Mouse (Mus musculus): ENCODE data around the gene Alkbh7. TPM values are rescaled to one million over a fixed set of nuclear protein-coding genes. Genes with fewer than 3 reads are reported as not detected.

Alkbh7 gene
- polyA plus RNA-seq, 1 experiment, result 12.5 TPM

DNA sequence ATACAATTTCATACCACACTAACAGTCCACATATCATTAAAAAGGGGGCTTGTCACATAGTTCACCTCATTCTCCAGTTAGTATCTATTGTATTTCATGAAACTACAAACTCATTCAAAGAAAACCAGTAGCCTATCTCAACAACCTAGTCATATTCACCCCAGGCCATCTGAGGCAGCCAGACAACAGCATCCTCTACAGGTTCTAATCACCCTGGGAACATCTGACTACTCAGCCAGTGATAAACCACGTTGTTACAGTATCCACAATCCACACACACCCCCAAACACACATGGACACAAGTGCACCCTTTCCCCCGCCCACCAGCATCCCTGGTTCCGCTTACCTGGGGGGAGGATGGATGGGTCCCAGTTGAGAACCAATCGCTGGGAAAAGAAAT lies 30.3 kb downstream of the Alkbh7 start:
- H3K4me1 ChIP-seq (ENCODE audit: control insufficient read depth, insufficient read depth, low read length), result peaks cover 9% of the 10 kb centered on the region
- TF ChIP-seq CTCF (IDR thresholded peaks at IDR 0.05; ENCODE audit: low read depth, low read length) (no peak), POLR2A (IDR thresholded peaks at IDR 0.05; ENCODE audit: borderline replicate concordance, low read depth, low read length) (no peak)
- no peak overlapping the region for H3K4me3 ChIP-seq (ENCODE audit: insufficient read depth, low read length)
- H3K27ac ChIP-seq (ENCODE audit: insufficient read depth, low read depth, low read length), result no peak overlapping the region

DNA sequence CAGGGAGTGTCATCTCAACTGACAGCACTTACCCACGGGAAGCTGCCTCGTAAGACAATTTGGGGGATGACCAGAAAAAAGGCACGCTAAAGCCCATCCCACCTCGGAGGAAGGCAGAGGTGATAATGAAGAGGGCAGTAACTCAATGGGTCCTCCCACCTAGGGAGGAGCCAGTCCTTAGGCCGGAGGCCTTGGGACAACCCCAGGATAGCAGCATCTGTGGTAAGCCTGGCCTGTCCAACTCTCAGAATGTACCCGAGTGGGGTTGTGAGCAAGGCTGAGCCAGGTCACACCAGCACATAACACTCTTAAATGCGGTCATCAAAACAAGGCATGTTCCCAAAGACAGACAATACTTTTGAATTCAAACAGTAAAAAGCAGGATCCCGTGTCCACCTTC lies 32.6 kb downstream of the Alkbh7 start:
- peaks cover 14% of the 10 kb centered on the region for H3K4me1 ChIP-seq (ENCODE audit: control insufficient read depth, insufficient read depth, low read length)
- peak overlapping the region; percentile 86 for H3K4me3 ChIP-seq (ENCODE audit: insufficient read depth, low read length)

DNA sequence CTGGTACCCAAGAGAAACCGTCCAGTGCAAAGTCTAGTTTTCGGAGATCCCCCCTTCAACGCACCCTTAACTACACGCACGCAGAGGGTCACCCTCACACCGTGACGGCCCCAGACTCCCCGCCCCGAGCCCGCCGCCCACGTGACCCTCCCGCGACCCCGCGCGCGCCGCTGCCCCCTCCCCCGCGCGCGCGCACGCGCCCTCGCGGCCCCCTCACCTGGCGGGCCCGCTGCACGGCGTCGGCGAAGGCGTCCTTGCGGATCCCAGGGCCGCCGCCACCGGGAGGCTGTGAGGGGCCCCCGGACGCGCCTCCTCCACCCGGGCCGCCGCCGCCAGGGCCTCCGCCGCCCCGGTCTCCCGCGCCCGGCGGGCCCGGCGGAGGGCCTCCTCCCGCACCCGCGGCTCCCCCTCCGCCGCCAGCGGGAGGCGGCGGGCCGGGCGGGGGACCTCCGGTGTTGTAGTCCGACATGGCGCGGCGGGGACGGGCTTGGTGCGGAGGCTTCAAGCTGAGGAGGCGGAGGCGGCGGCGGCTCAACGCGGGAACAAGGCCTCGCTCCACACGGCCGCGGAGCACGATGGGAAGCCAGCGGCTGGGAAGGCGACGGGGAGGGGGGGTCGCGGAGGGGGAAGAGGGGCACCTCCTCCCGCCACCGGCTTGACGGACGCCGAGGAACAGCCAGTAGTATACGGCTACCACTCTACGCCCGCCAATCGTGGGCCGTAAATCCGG lies 34.0 kb downstream of the Alkbh7 start, which contains the start of gene Khsrp:
Gene Khsrp (minus strand): TSS at position 592 of the 730 bp plus-strand sequence.
- TF ChIP-seq POLR2A (IDR thresholded peaks at IDR 0.05; ENCODE audit: borderline replicate concordance, low read depth, low read length), result no peak
- no peak for TF ChIP-seq CTCF (IDR thresholded peaks at IDR 0.05; ENCODE audit: low read depth, low read length)
- Histone ChIP-seq H3K4me1 (ENCODE audit: control insufficient read depth, insufficient read depth, low read length) (peaks cover 14% of the 10 kb centered on the region), H3K4me3 (ENCODE audit: insufficient read depth, low read length) (peak within 1 kb of the TSS; percentile 86), H3K27ac (ENCODE audit: insufficient read depth, low read depth, low read length) (peak within 1 kb of the TSS; percentile 81)

More for the DNA sequence above, 32.6 kb downstream of the Alkbh7 start:
- TF ChIP-seq POLR2A (IDR thresholded peaks at IDR 0.05; ENCODE audit: borderline replicate concordance, low read depth, low read length) (no peak), CTCF (IDR thresholded peaks at IDR 0.05; ENCODE audit: low read depth, low read length) (no peak)
- H3K27ac ChIP-seq (ENCODE audit: insufficient read depth, low read depth, low read length), result no peak overlapping the region

DNA sequence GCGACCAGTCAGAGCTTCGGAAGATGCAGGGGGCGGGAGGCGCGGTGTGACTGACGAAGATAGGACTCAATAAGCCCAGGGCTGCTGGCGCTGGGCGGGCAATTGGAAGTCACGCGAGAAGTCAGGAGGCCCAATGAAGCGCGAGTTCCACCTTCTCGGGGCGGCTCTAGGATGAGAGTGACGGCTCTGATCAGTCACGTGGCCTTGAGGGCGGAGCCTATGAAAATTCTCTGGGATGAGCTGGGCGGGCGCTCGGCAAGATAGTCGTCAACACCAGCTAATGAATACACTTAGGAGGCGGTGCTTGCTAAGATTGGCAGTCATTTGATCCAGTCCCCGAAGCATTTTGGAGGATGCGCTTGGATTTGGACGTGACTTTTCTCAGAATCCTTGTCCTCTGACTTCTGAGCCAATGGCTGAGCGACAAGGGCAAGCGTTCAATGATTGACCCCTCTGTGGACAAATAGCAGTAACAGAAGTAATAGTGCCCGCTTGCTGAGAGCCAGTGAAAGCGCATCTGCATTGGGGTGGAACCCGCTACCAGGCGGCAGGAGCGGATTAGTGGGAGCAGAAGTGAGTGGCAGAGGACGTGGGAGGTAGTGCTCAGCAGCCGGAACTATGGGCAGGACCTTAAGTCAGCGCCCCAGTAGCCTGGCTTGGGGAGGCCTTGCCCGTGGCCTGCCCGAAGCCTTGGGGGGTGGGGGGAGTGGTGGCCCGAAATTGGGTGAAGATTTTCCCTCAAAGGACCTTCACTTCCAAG lies 34.7 kb downstream of the Alkbh7 start:
- H3K4me3 ChIP-seq (ENCODE audit: insufficient read depth, low read length), result peak overlapping the region; percentile 61
- peak overlapping the region; percentile 78 for H3K27ac ChIP-seq (ENCODE audit: insufficient read depth, low read depth, low read length)
- TF ChIP-seq POLR2A (IDR thresholded peaks at IDR 0.05; ENCODE audit: borderline replicate concordance, low read depth, low read length) (no peak), CTCF (IDR thresholded peaks at IDR 0.05; ENCODE audit: low read depth, low read length) (no peak)
- H3K4me1 ChIP-seq (ENCODE audit: control insufficient read depth, insufficient read depth, low read length), result peaks cover 14% of the 10 kb centered on the region

DNA sequence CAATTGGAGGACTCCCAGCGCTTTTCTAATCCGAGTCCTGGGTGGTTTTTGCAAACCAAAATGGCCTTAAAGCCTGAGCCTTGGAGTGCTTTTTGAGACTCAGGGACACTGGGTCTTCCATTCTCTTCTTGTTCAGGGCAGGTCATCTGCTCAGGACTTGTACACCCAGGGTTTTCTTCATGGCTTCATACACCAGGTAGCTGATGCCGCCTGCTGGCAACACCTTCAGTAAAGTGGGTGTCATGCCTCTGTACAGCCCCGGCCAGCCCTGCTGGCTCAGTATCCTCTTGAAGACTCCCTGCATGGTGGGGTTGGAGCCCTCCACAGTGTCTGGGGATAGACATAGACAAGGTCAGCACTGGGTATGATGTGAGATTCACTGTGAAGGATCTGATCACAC lies 35.7 kb downstream of the Alkbh7 start:
- peaks cover 17% of the 10 kb centered on the region for H3K4me1 ChIP-seq (ENCODE audit: control insufficient read depth, insufficient read depth, low read length)
- H3K27ac ChIP-seq (ENCODE audit: insufficient read depth, low read depth, low read length), result no peak overlapping the region
- TF ChIP-seq CTCF (IDR thresholded peaks at IDR 0.05; ENCODE audit: low read depth, low read length) (no peak), POLR2A (IDR thresholded peaks at IDR 0.05; ENCODE audit: borderline replicate concordance, low read depth, low read length) (no peak)
- peak overlapping the region; percentile 61; the same call in 1 of the 2 replicates for H3K4me3 ChIP-seq (ENCODE audit: insufficient read depth, low read length)

DNA sequence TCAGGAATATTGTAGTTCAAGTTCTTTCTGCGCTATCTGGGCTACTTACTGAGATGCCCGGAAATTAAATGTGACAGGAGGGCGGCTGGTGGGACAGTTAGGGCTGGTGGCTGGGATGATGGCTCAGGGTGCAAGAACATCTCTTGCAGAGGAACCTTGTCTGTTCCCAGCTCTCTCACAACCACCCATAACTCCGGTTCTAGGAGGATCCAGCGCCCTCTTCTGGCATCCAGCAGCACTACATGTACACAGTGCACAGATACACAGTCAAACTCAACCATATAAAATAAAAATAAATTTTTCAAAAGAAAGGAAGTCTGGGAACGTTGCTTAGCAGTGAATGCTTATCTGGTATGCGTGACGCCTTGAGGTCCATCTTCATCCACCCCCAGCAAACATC lies 41.8 kb downstream of the Alkbh7 start:
- TF ChIP-seq CTCF (IDR thresholded peaks at IDR 0.05; ENCODE audit: low read depth, low read length), result no peak
- no peak for TF ChIP-seq POLR2A (IDR thresholded peaks at IDR 0.05; ENCODE audit: borderline replicate concordance, low read depth, low read length)
- peaks cover 7% of the 10 kb centered on the region; the same call in 1 of the 2 replicates for H3K4me1 ChIP-seq (ENCODE audit: control insufficient read depth, insufficient read depth, low read length)
- H3K27ac ChIP-seq (ENCODE audit: insufficient read depth, low read depth, low read length), result no peak overlapping the region
- no peak overlapping the region for H3K4me3 ChIP-seq (ENCODE audit: insufficient read depth, low read length)

DNA sequence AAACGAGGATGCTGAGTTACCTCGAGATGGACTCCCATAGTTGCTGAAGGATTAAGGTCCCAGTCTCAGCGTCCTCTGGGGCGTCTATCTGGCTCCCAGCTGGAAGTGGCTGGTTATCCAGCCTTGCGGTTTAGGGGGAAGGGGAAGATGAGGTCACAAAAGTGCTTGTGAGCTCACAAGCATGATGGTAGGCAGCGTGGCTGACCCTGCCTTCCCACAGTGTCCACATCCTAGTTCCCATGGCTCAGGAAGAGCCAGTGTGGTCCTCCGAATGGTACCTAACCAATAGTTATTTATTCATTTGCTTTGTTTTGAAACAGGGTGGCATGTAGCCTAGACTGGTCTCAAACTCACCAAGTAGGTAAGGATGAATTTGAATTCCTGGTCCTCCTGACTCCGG lies 44.4 kb downstream of the Alkbh7 start, which contains the start of gene Slc25a41:
Gene Slc25a41 (minus strand): TSS at position 101 of the 400 bp plus-strand sequence.
- no peak for TF ChIP-seq CTCF (IDR thresholded peaks at IDR 0.05; ENCODE audit: low read depth, low read length)
- no peak for TF ChIP-seq POLR2A (IDR thresholded peaks at IDR 0.05; ENCODE audit: borderline replicate concordance, low read depth, low read length)
- H3K4me1 ChIP-seq (ENCODE audit: control insufficient read depth, insufficient read depth, low read length), result peaks cover 7% of the 10 kb centered on the region; the same call in 1 of the 2 replicates
- no peak within 1 kb of the TSS for H3K4me3 ChIP-seq (ENCODE audit: insufficient read depth, low read length)
- H3K27ac ChIP-seq (ENCODE audit: insufficient read depth, low read depth, low read length), result no peak within 1 kb of the TSS

DNA sequence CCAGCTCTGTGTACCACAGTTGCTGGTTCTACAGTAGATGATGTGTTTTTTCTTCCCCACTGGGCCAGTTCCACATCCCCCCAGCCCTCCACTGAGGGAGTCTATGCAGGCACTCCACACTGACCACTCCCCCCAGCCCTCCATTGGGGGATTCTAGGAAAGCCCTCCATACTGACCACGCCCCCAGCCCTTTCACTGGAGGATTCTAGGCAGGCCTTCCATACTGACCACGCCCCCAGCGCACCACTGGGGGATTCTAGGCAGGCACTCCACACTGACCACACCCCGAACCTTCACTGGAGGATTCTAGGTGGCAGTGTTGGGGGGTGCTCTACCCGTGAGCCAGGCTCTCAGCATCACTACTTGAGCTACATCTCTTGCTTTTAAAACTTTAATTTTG lies 50.3 kb downstream of the Alkbh7 start:
- TF ChIP-seq POLR2A (IDR thresholded peaks at IDR 0.05; ENCODE audit: borderline replicate concordance, low read depth, low read length) (no peak), CTCF (IDR thresholded peaks at IDR 0.05; ENCODE audit: low read depth, low read length) (no peak)
- H3K4me1 ChIP-seq (ENCODE audit: control insufficient read depth, insufficient read depth, low read length), result peaks cover 8% of the 10 kb centered on the region
- no peak overlapping the region for H3K4me3 ChIP-seq (ENCODE audit: insufficient read depth, low read length)
- no peak overlapping the region for H3K27ac ChIP-seq (ENCODE audit: insufficient read depth, low read depth, low read length)

DNA sequence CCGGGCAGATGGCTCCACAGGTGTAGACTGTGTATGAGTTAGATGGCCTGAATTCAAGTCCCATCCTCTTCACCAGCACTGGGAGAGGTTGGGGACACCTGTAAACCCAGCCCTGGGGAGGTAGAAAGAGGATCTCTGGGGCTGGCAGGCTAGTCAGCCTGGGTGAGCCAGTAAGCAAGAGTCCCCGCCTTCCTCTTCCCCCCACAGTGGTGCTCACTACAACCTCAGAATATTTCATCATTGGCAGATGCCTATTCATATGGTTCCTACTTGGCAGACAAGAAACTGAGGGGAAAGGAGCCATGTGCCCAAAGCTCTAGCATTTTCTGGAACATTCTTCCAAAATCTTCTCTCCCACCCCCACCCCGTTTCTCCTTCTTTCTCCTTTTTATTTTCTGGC lies 51.7 kb downstream of the Alkbh7 start:
- Histone ChIP-seq H3K4me1 (ENCODE audit: control insufficient read depth, insufficient read depth, low read length) (peaks cover 8% of the 10 kb centered on the region), H3K27ac (ENCODE audit: insufficient read depth, low read depth, low read length) (no peak overlapping the region), H3K4me3 (ENCODE audit: insufficient read depth, low read length) (no peak overlapping the region)
- TF ChIP-seq POLR2A (IDR thresholded peaks at IDR 0.05; ENCODE audit: borderline replicate concordance, low read depth, low read length) (no peak), CTCF (IDR thresholded peaks at IDR 0.05; ENCODE audit: low read depth, low read length) (no peak)

Other genes starting within 250 kb of the Alkbh7 start
- gene Nrtn, start 239.8 kb upstream of the Alkbh7 start, polyA plus RNA-seq (2012; ENCODE audit: insufficient read depth, insufficient read length, missing spikeins), result 0.55 and 0.80 TPM in 2 replicates
- gene Dus3l, start 232.6 kb upstream of the Alkbh7 start, polyA plus RNA-seq (2012; ENCODE audit: insufficient read depth, insufficient read length, missing spikeins), result 21.4 and 24.9 TPM in 2 replicates
- not detected in 2 replicates for gene Prr22, start 227.1 kb upstream of the Alkbh7 start, polyA plus RNA-seq (2012; ENCODE audit: insufficient read depth, insufficient read length, missing spikeins)
- 1.1 and 1.2 TPM in 2 replicates for gene Rfx2, start 166.3 kb upstream of the Alkbh7 start, polyA plus RNA-seq (2012; ENCODE audit: insufficient read depth, insufficient read length, missing spikeins)
- gene Acsbg2, start 122.9 kb upstream of the Alkbh7 start, polyA plus RNA-seq (2012; ENCODE audit: insufficient read depth, insufficient read length, missing spikeins), result not detected in 2 replicates
- gene 1700061G19Rik, start 121.9 kb upstream of the Alkbh7 start, polyA plus RNA-seq (2012; ENCODE audit: insufficient read depth, insufficient read length, missing spikeins), result not detected in 2 replicates
- 10.8 and 15.5 TPM in 2 replicates for gene Mllt1, start 61.9 kb upstream of the Alkbh7 start, polyA plus RNA-seq (2012; ENCODE audit: insufficient read depth, insufficient read length, missing spikeins)
- gene Acer1, start 15.2 kb upstream of the Alkbh7 start, polyA plus RNA-seq (2012; ENCODE audit: insufficient read depth, insufficient read length, missing spikeins), result not detected in 2 replicates
- gene Clpp, start 7.0 kb upstream of the Alkbh7 start, polyA plus RNA-seq (2012; ENCODE audit: insufficient read depth, insufficient read length, missing spikeins), result 18.1 and 19.6 TPM in 2 replicates
- not detected in 2 replicates for gene Pspn, start 2.7 kb downstream of the Alkbh7 start, polyA plus RNA-seq (2012; ENCODE audit: insufficient read depth, insufficient read length, missing spikeins)
- gene Gtf2f1, start 13.9 kb downstream of the Alkbh7 start, polyA plus RNA-seq (2012; ENCODE audit: insufficient read depth, insufficient read length, missing spikeins), result 57.7 and 61.5 TPM in 2 replicates
- gene Gm17949, start 14.1 kb downstream of the Alkbh7 start, polyA plus RNA-seq (2012; ENCODE audit: insufficient read depth, insufficient read length, missing spikeins), result not detected in 2 replicates
- gene Khsrp, start 34.2 kb downstream of the Alkbh7 start, polyA plus RNA-seq (2012; ENCODE audit: insufficient read depth, insufficient read length, missing spikeins), result 75.7 and 76.5 TPM in 2 replicates
- not detected in 2 replicates for gene Slc25a41, start 44.3 kb downstream of the Alkbh7 start, polyA plus RNA-seq (2012; ENCODE audit: insufficient read depth, insufficient read length, missing spikeins)
- not detected in 2 replicates for gene Crb3, start 61.8 kb downstream of the Alkbh7 start, polyA plus RNA-seq (2012; ENCODE audit: insufficient read depth, insufficient read length, missing spikeins)
- 15.9 and 19.0 TPM in 2 replicates for gene Slc25a23, start 62.5 kb downstream of the Alkbh7 start, polyA plus RNA-seq (2012; ENCODE audit: insufficient read depth, insufficient read length, missing spikeins)
- 145 and 164 TPM in 2 replicates for gene Dennd1c, start 81.2 kb downstream of the Alkbh7 start, polyA plus RNA-seq (2012; ENCODE audit: insufficient read depth, insufficient read length, missing spikeins)
- gene Tubb4a, start 90.4 kb downstream of the Alkbh7 start, polyA plus RNA-seq (2012; ENCODE audit: insufficient read depth, insufficient read length, missing spikeins), result 0.59 and 0.91 TPM in 2 replicates
- 6.0 and 6.9 TPM in 2 replicates for gene Tnfsf9, start 108.0 kb downstream of the Alkbh7 start, polyA plus RNA-seq (2012; ENCODE audit: insufficient read depth, insufficient read length, missing spikeins)
- gene Cd70, start 152.4 kb downstream of the Alkbh7 start, polyA plus RNA-seq (2012; ENCODE audit: insufficient read depth, insufficient read length, missing spikeins), result not detected in 2 replicates
- 3.5 and 3.8 TPM in 2 replicates for gene Tnfsf14, start 196.8 kb downstream of the Alkbh7 start, polyA plus RNA-seq (2012; ENCODE audit: insufficient read depth, insufficient read length, missing spikeins)
- 89.2 and 101 TPM in 2 replicates for gene C3, start 230.8 kb downstream of the Alkbh7 start, polyA plus RNA-seq (2012; ENCODE audit: insufficient read depth, insufficient read length, missing spikeins)